Mouse (Mus musculus) myocyte (in vitro differentiated cells): ENCODE results near the gene Tbc1d10c. TPM values are rescaled to one million over a fixed set of nuclear protein-coding genes. Genes with fewer than 3 reads are reported as not detected.
A peak's percentile ranks its signal among the peaks of the same experiment; 100 is the strongest.

ENCODE experiments used
- H3K27me3 ChIP-seq: one replicate; pipeline ENCODE4 v1.6.1; 2011; ENCODE audit not compliant: control insufficient read depth, insufficient read depth, insufficient read length
- H3K36me3 ChIP-seq: one replicate; pipeline ENCODE4 v1.6.1; 2011; ENCODE audit not compliant: control insufficient read depth, insufficient read depth
- H3K4me2 ChIP-seq: one replicate; pipeline ENCODE4 v1.6.1; 2011; ENCODE audit warnings: low read depth, control low read depth
- H3K4me3 ChIP-seq: one replicate; pipeline ENCODE4 v1.5.1; 2011; ENCODE audit warnings: mild to moderate bottlenecking, control low read depth, moderate library complexity
- H3K79me2 ChIP-seq: one replicate; pipeline ENCODE4 v1.6.1; 2011; ENCODE audit not compliant: control insufficient read depth, insufficient read depth
- H3ac ChIP-seq: one replicate; pipeline ENCODE4 v1.6.1; 2011; ENCODE audit not compliant: control insufficient read depth, insufficient read length
- CEBPB ChIP-seq: IDR thresholded peaks from 2 replicates; pipeline ENCODE4 v1.6.1; 2011; ENCODE audit warnings: mild to moderate bottlenecking, moderate library complexity; ENCODE audit not compliant: poor library complexity, insufficient read depth, severe bottlenecking
- E2F4 ChIP-seq: IDR thresholded peaks from one replicate; pipeline ENCODE4 v1.6.1; 2011; ENCODE audit warnings: mild to moderate bottlenecking, control low read depth, moderate library complexity; ENCODE audit not compliant: insufficient read depth
- MAX ChIP-seq: IDR thresholded peaks from one replicate; pipeline ENCODE4 v1.6.1; 2011; ENCODE audit warnings: low read depth, mild to moderate bottlenecking, control low read depth
- MYOD1 ChIP-seq, 3 experiments: IDR thresholded peaks; one replicate each; pipeline ENCODE4 v1.6.1; 2011; ENCODE audit warnings: control low read depth in 2 of 3, low read depth in 2 of 3, mild to moderate bottlenecking in 2 of 3, moderate library complexity in 1 of 3; ENCODE audit not compliant: insufficient read length in 2 of 3, control insufficient read depth in 1 of 3
- MYOG ChIP-seq, 3 experiments: IDR thresholded peaks; one replicate each; pipeline ENCODE4 v1.6.1; 2011; ENCODE audit warnings: control low read depth in 2 of 3, low read depth in 2 of 3, mild to moderate bottlenecking in 2 of 3; ENCODE audit not compliant: insufficient read length in 2 of 3, control insufficient read depth in 1 of 3, insufficient read depth in 1 of 3
- POLR2A ChIP-seq: IDR thresholded peaks from one replicate; pipeline ENCODE4 v1.6.1; 2011; ENCODE audit warnings: low read depth, mild to moderate bottlenecking, control low read depth, moderate library complexity; ENCODE audit not compliant: insufficient read length
- POLR2AphosphoS2 ChIP-seq: IDR thresholded peaks from one replicate; pipeline ENCODE4 v1.6.1; 2011; ENCODE audit warnings: low read depth, control low read depth; ENCODE audit not compliant: insufficient read length
- REST ChIP-seq: IDR thresholded peaks from one replicate; pipeline ENCODE4 v1.6.1; 2011; ENCODE audit warnings: mild to moderate bottlenecking, control low read depth, moderate library complexity; ENCODE audit not compliant: insufficient read depth, insufficient read length
- SRF ChIP-seq: IDR thresholded peaks from one replicate; pipeline ENCODE4 v1.6.1; 2011; ENCODE audit warnings: low read depth; ENCODE audit not compliant: control insufficient read depth, insufficient read length
- TCF12 ChIP-seq: IDR thresholded peaks from one replicate; pipeline ENCODE4 v1.6.1; 2011; ENCODE audit warnings: mild to moderate bottlenecking, control low read depth; ENCODE audit not compliant: poor library complexity, insufficient read depth, severe bottlenecking
- TCF3 ChIP-seq: IDR thresholded peaks from one replicate; pipeline ENCODE4 v1.6.1; 2011; ENCODE audit warnings: low read depth, control low read depth; ENCODE audit not compliant: insufficient read length
- USF1 ChIP-seq: IDR thresholded peaks from one replicate; pipeline ENCODE4 v1.6.1; 2011; ENCODE audit warnings: low read depth, mild to moderate bottlenecking, control low read depth, moderate library complexity
- polyA plus RNA-seq: library from polyadenylated mRNA; unstranded; fragments of >200 nt; fragmentation: generic; extraction: Trizol; gene quantifications from one replicate; pipeline ENCODE4 v1.2.1, GENCODE M21; 2012; ENCODE audit warnings: missing spikeins

Gene Tbc1d10c
- polyA plus RNA-seq: 0.67 TPM

DNA sequence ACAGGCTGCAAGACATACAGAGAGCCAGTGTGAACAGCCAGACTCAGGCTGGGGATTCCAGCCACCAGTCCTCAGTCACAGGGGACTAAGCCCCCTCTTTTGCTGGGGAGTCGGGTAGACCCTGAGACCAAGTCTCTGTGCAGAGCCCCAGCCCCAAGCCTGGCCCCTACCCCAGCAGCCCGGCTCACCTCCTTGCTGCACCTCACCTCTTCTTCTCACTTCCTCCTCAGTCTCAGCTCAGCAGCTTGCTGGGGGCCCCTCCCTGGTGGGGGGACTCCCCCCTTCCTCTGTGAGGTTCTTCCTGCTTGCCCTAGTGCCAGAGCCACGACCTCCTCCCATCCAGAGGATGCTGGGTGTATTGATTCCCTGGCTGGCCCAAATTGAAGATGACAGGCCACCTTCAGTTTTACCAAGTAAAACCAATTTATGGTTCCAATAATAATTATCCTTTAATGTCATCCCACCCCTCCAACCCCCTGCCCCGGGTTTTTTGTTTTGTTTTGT, at the start of gene Tbc1d10c:
Gene Tbc1d10c, minus strand, starts transcription at position 454 of the 504 bp plus-strand sequence.
- H3K79me2 ChIP-seq: peaks cover 18% of the 10 kb centered on the region
- peak within 1 kb of the TSS; percentile 94 for H3K4me3 ChIP-seq
- H3K27me3 ChIP-seq: no peaks in the 10 kb centered on the region
- H3K36me3 ChIP-seq: peaks cover 16% of the 10 kb centered on the region
- no peak for TF ChIP-seq POLR2A
- no peak for TF ChIP-seq TCF12
- no peak for TF ChIP-seq USF1
- TF ChIP-seq CEBPB: no peak
- TF ChIP-seq MAX: no peak
- no peak for TF ChIP-seq MYOD1 (IDR thresholded peaks at IDR 0.05; ENCODE audit: control insufficient read depth in 1 of 3, insufficient read length in 2 of 3, low read depth in 2 of 3)
- no peak for TF ChIP-seq SRF
- no peak for TF ChIP-seq TCF3
- no peak for TF ChIP-seq POLR2AphosphoS2
- no peak for TF ChIP-seq E2F4
- no peak for TF ChIP-seq REST
- TF ChIP-seq MYOG (IDR thresholded peaks at IDR 0.05; ENCODE audit: control insufficient read depth in 1 of 3, insufficient read depth in 1 of 3, insufficient read length in 2 of 3, low read depth in 2 of 3): no peak
- peak within 1 kb of the TSS; percentile 73 for H3ac ChIP-seq
- peak within 1 kb of the TSS; percentile 75 for H3K4me2 ChIP-seq

DNA sequence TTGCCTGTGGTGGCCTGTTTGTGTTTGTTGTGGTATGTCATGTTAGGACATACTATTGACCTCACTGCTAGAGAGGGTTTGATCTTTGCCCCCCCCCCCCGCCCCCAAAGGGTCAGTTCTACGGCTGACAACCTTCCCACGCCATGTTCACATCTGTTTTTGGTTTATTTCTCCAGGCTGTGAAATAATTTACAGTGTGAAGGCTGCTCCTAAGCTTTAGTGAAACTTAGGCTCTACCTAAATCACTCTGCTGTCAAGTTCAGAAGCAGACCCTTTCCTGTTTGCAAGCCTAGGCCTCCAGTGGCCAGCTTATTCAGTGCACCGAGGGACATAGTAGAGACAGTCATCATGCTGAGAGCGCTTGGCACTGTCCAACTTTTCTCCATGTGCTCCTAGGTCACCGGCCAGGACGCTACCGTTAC, 49.2 kb upstream of the Tbc1d10c start:
- no peaks in the 10 kb centered on the region for H3K79me2 ChIP-seq
- TF ChIP-seq POLR2AphosphoS2 (no peak), REST (no peak), MYOD1 (IDR thresholded peaks at IDR 0.05; ENCODE audit: control insufficient read depth in 1 of 3, insufficient read length in 2 of 3, low read depth in 2 of 3) (no peak), SRF (no peak), TCF3 (no peak), TCF12 (no peak), POLR2A (no peak), CEBPB (no peak), E2F4 (no peak), MYOG (IDR thresholded peaks at IDR 0.05; ENCODE audit: control insufficient read depth in 1 of 3, insufficient read depth in 1 of 3, insufficient read length in 2 of 3, low read depth in 2 of 3) (no peak), USF1 (no peak)
- no peaks in the 10 kb centered on the region for H3K27me3 ChIP-seq
- H3ac ChIP-seq: no peak overlapping the region
- H3K36me3 ChIP-seq: no peaks in the 10 kb centered on the region
- no peak overlapping the region for H3K4me2 ChIP-seq
- H3K4me3 ChIP-seq: no peak overlapping the region

DNA sequence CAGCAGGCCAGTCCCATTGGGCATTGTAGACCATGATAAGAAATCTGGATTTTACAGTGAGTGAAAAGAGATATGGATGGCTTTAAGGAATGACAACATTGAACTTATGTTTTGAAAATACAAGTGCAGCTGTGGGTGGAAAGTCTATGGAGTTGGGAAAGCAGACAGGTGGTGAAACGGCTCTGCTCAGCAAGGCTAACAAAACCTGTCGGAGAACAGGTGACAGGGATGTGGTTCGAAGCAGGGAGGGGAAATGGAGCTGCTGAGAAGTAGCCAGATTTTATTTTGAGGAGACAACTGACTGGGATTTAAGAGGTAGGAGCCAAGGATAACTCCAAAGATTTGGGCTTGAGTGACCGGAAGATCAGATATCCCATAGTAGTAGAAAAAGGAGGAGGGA, 43.5 kb upstream of the Tbc1d10c start:
- Histone ChIP-seq H3ac (no peak overlapping the region), H3K36me3 (no peaks in the 10 kb centered on the region), H3K27me3 (no peaks in the 10 kb centered on the region), H3K79me2 (peaks cover 8% of the 10 kb centered on the region), H3K4me3 (no peak overlapping the region), H3K4me2 (no peak overlapping the region)
- TF ChIP-seq CEBPB: no peak
- TF ChIP-seq MYOG (IDR thresholded peaks at IDR 0.05; ENCODE audit: control insufficient read depth in 1 of 3, insufficient read depth in 1 of 3, insufficient read length in 2 of 3, low read depth in 2 of 3): peak in 1 of 3 experiments; percentile 62
- no peak for TF ChIP-seq USF1
- TF ChIP-seq TCF12: peak; percentile 44
- TF ChIP-seq TCF3: no peak
- TF ChIP-seq SRF: no peak
- TF ChIP-seq E2F4: no peak
- no peak for TF ChIP-seq REST
- TF ChIP-seq MYOD1 (IDR thresholded peaks at IDR 0.05; ENCODE audit: control insufficient read depth in 1 of 3, insufficient read length in 2 of 3, low read depth in 2 of 3): peak in 2 of 3 experiments; percentile 38 to 77
- TF ChIP-seq MAX: no peak
- no peak for TF ChIP-seq POLR2A
- TF ChIP-seq POLR2AphosphoS2: peak; percentile 5

DNA sequence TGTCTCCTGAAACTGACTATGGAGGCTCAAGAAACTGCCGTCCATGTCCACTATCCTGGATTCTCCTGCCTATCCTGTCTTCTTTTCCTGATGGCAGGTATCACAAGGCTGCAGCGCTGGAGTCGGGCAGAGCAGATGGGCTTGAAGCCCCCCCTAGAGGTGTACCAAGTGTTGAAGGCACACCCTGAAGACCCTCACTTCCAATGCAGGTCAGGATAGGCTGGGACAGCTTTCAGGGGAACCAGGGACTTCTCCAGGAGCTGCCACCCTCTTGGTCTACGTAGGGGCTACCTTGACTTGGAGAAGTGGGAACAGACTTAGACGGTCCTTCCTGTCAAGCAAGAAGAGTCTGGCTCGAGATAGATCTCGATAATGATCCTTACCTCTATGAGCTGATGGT, 41.6 kb upstream of the Tbc1d10c start:
- no peaks in the 10 kb centered on the region for H3K36me3 ChIP-seq
- H3K27me3 ChIP-seq: no peaks in the 10 kb centered on the region
- H3K4me3 ChIP-seq: peak overlapping the region; percentile 29
- H3K79me2 ChIP-seq: peaks cover 8% of the 10 kb centered on the region
- H3K4me2 ChIP-seq: peak overlapping the region; percentile 98
- H3ac ChIP-seq: no peak overlapping the region
- TF ChIP-seq TCF12 (no peak), TCF3 (no peak), MYOD1 (IDR thresholded peaks at IDR 0.05; ENCODE audit: control insufficient read depth in 1 of 3, insufficient read length in 2 of 3, low read depth in 2 of 3) (no peak), POLR2AphosphoS2 (no peak), SRF (no peak), REST (no peak), USF1 (no peak)

DNA sequence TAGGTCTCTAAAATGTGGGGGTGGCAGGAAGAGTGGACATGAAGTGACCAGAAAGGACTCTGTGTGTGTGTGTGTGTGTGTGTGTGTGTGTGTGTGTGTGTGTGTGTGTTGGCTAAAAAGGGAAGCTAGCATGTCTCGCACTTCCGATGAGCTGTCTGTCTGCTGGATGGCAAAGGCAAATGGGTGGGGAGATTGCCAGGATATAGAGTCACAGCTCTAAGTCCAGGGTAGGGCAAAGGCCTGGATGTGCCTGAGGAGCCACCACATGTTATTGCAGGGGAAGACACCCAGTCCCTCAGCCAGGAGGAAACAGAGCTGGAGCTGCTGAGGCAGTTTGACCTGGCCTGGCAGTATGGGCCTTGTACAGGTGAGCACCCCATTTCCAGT, 41.1 kb upstream of the Tbc1d10c start:
- peak overlapping the region; percentile 6 for H3ac ChIP-seq
- no peaks in the 10 kb centered on the region for H3K36me3 ChIP-seq
- no peaks in the 10 kb centered on the region for H3K27me3 ChIP-seq
- H3K4me2 ChIP-seq: peak overlapping the region; percentile 98
- peak overlapping the region; percentile 29 for H3K4me3 ChIP-seq
- TF ChIP-seq MYOG (IDR thresholded peaks at IDR 0.05; ENCODE audit: control insufficient read depth in 1 of 3, insufficient read depth in 1 of 3, insufficient read length in 2 of 3, low read depth in 2 of 3) (no peak), USF1 (no peak), POLR2A (peak; percentile 74), MAX (no peak), TCF12 (no peak), REST (no peak), POLR2AphosphoS2 (peak; percentile 90), SRF (no peak), CEBPB (no peak), TCF3 (no peak), E2F4 (no peak), MYOD1 (IDR thresholded peaks at IDR 0.05; ENCODE audit: control insufficient read depth in 1 of 3, insufficient read length in 2 of 3, low read depth in 2 of 3) (peak in 1 of 3 experiments; percentile 9)
- peaks cover 8% of the 10 kb centered on the region for H3K79me2 ChIP-seq
